Mouse (Mus musculus) liver, postnatal 0 days (tissue): ENCODE data around the gene Zfp316. TPM values are rescaled to one million over a fixed set of nuclear protein-coding genes. Genes with fewer than 3 reads are reported as not detected.

ENCODE experiments used
- ATAC-seq: fragments of 200-750 bp; cut with Nextera tagmentation; 2 replicates; pipeline ENCODE4 v1.8.0; 2017; ENCODE audit warnings: mild to moderate bottlenecking, moderate library complexity
- DNase-seq: peaks from one replicate; pipeline ENCODE4 v3.0.0-alpha.2; 2016
- H3K27ac ChIP-seq: fragments of 300-500 bp; sonication (generic); 2 replicates; pipeline ENCODE4 v1.5.1; 2014; ENCODE audit warnings: antibody characterized with exemption, moderate library complexity, mild to moderate bottlenecking, low read depth
- H3K27me3 ChIP-seq: fragments of 300-500 bp; sonication (generic); 2 replicates; pipeline ENCODE4 v1.6.1; 2014; ENCODE audit warnings: low read length, control low read depth, mixed read lengths; ENCODE audit not compliant: insufficient read depth
- H3K36me3 ChIP-seq: fragments of 300-500 bp; sonication (generic); replicated peaks from 2 replicates; pipeline ENCODE4 v1.6.1; 2014; ENCODE audit warnings: mild to moderate bottlenecking, control low read depth, low read length, moderate library complexity, mixed read lengths; ENCODE audit not compliant: insufficient read depth
- H3K4me1 ChIP-seq: fragments of 300-500 bp; sonication (generic); 2 replicates; pipeline ENCODE4 v1.6.1; 2014; ENCODE audit warnings: antibody characterized with exemption, mild to moderate bottlenecking, control low read depth; ENCODE audit not compliant: insufficient read depth
- H3K4me2 ChIP-seq: fragments of 300-500 bp; sonication (generic); 2 replicates; pipeline ENCODE4 v1.6.1; 2014; ENCODE audit warnings: low read depth, mild to moderate bottlenecking, low read length, moderate library complexity, mixed read lengths
- H3K4me3 ChIP-seq: fragments of 300-500 bp; sonication (generic); 2 replicates; pipeline ENCODE4 v1.5.1; 2014; ENCODE audit warnings: low read depth, low read length
- H3K9ac ChIP-seq: fragments of 300-500 bp; sonication (generic); replicated peaks from 2 replicates; pipeline ENCODE4 v1.6.1; 2014; ENCODE audit warnings: mild to moderate bottlenecking, moderate library complexity
- H3K9me3 ChIP-seq: fragments of 300-500 bp; sonication (generic); 2 replicates; pipeline ENCODE4 v1.6.1; 2016; ENCODE audit warnings: mild to moderate bottlenecking, control low read depth, low read length, mixed read lengths
- CTCF ChIP-seq: sonication (generic); IDR thresholded peaks from 2 replicates; pipeline ENCODE4 v1.5.1; 2016; ENCODE audit warnings: antibody characterized with exemption, low read depth
- EP300 ChIP-seq: IDR thresholded peaks from 2 replicates; pipeline ENCODE4 v1.6.1; 2016; ENCODE audit warnings: antibody characterized with exemption, low read depth, mild to moderate bottlenecking
- WGBS: fragments of 180-500 bp; shearing (Covaris S2); extraction: QIAGEN DNeasy Blood & Tissue Kit; methylation state at CpG from one replicate; pipeline ENCODE4 v1.1.7; 2014; ENCODE audit not compliant: insufficient replicate concordance; 5-methylcytosine and 5-hydroxymethylcytosine counted together
- polyA plus RNA-seq: library from polyadenylated mRNA; unstranded; fragments of >200 nt; fragmentation: Nextera tagmentation; extraction: Ambion mirVana; gene quantifications from 2 replicates; pipeline ENCODE4 v1.2.1, GENCODE M21; 2015

Zfp316 gene
- polyA plus RNA-seq, 1 experiment from 2014 or later, result 0.39 TPM

DNA sequence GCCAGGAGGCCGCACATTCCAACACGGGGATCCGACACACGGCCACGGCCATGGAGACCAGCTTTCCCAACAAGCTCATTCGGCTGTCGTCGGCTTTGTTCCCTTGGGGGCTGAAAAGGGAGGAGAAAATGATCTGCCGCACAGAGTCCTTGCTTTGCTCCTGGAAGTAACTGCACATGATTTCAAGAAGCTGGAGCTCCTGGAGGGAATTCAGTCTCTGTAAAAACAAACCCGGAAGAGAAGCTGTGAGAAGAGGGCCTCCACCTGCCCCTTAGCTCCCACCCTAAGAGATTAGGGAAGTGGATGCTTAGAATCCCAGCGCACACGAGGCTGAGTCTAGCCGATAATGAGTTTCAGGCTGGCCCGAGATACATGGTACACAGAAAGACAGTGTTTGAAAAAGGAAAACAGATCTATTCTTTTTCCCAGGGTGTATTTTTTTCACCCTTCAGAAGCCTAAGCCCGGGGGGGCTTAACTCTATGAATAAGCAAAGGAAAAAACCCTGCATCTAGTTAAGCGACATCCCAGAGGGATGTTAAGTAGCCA, 44.4 kb upstream of the Zfp316 start:
- peak overlapping the region; percentile 71 for H3K9ac ChIP-seq
- H3K4me2 ChIP-seq, result peak overlapping the region; percentile 85
- peaks cover 36% of the 10 kb centered on the region for H3K36me3 ChIP-seq
- H3K9me3 ChIP-seq, result no peaks in the 10 kb centered on the region
- H3K27me3 ChIP-seq, result no peaks in the 10 kb centered on the region
- peak overlapping the region; percentile 70 for H3K4me3 ChIP-seq
- H3K4me1 ChIP-seq, result peaks cover 14% of the 10 kb centered on the region
- WGBS, result 10% methylated on average over 16 of the region's 16 CpGs
- DNase-seq (no peak), ATAC-seq (no peak)
- H3K27ac ChIP-seq, result peak overlapping the region; percentile 86
- TF ChIP-seq CTCF (no peak), EP300 (no peak)

GRCm38 (mm10) chr5:143311886-143312285, 42.1 kb upstream of the Zfp316 start:
- Histone ChIP-seq H3K9me3 (no peaks in the 10 kb centered on the region), H3K4me2 (no peak overlapping the region), H3K36me3 (peaks cover 44% of the 10 kb centered on the region), H3K9ac (no peak overlapping the region), H3K4me1 (peaks cover 14% of the 10 kb centered on the region), H3K27ac (no peak overlapping the region), H3K27me3 (no peaks in the 10 kb centered on the region), H3K4me3 (no peak overlapping the region)
- ATAC-seq, result no peak
- WGBS, result 51% methylated on average over 8 of the region's 8 CpGs
- TF ChIP-seq EP300 (no peak), CTCF (peak; percentile 92)
- DNase-seq, result peak; percentile 90

- TF ChIP-seq CTCF (no peak), EP300 (no peak)
- no peak overlapping the region for H3K27ac ChIP-seq
- peaks cover 10% of the 10 kb centered on the region for H3K4me1 ChIP-seq
- ATAC-seq (no peak), DNase-seq (no peak)
- no peak overlapping the region for H3K9ac ChIP-seq
- 86% methylated on average over 7 of the region's 7 CpGs for WGBS
- H3K9me3 ChIP-seq, result no peaks in the 10 kb centered on the region
- H3K27me3 ChIP-seq, result no peaks in the 10 kb centered on the region
- no peak overlapping the region for H3K4me3 ChIP-seq
- H3K36me3 ChIP-seq, result peaks cover 62% of the 10 kb centered on the region
- no peak overlapping the region for H3K4me2 ChIP-seq
Observed at GRCm38 (mm10) chr5:143309916-143310315, 40.1 kb upstream of the Zfp316 start.

DNA sequence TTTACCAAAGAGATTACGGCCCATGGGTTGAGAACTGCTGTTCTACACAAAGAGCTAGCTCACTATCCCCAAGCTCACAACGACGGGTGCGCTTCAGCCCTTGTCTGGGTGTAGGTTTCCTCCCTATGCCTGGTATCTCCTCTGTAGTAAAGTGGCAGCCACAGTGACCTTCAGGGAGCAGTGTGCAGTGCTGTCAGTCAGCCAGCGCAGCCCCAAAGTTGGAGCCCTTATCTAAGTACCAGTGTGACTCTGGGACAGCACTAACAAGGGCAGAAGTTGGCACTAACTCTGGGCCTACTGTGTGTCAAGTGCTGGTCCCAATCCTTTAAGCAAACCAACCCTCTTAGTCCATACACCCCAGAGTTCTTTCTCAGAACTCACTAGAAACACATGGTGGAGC, 39.0 kb upstream of the Zfp316 start:
- no peak overlapping the region for H3K27ac ChIP-seq
- 88% methylated on average over 5 of the region's 5 CpGs for WGBS
- ATAC-seq (no peak), DNase-seq (no peak)
- TF ChIP-seq CTCF, result no peak
- TF ChIP-seq EP300, result no peak
- H3K27me3 ChIP-seq, result no peaks in the 10 kb centered on the region
- H3K9me3 ChIP-seq, result no peaks in the 10 kb centered on the region
- no peak overlapping the region for H3K4me3 ChIP-seq
- peaks cover 68% of the 10 kb centered on the region for H3K36me3 ChIP-seq
- H3K9ac ChIP-seq, result no peak overlapping the region
- H3K4me2 ChIP-seq, result no peak overlapping the region
- H3K4me1 ChIP-seq, result peaks cover 6% of the 10 kb centered on the region

GRCm38 (mm10) chr5:143304251-143304650, 34.4 kb upstream of the Zfp316 start:
- no peaks in the 10 kb centered on the region for H3K27me3 ChIP-seq
- H3K4me1 ChIP-seq, result no peaks in the 10 kb centered on the region
- H3K9ac ChIP-seq, result no peak overlapping the region
- H3K27ac ChIP-seq, result no peak overlapping the region
- H3K4me3 ChIP-seq, result no peak overlapping the region
- no peak for DNase-seq
- H3K9me3 ChIP-seq, result no peaks in the 10 kb centered on the region
- H3K4me2 ChIP-seq, result no peak overlapping the region
- no peak for TF ChIP-seq CTCF
- no peak for TF ChIP-seq EP300
- WGBS, result 84% methylated on average over 7 of the region's 7 CpGs
- H3K36me3 ChIP-seq, result peaks cover 76% of the 10 kb centered on the region
- no peak for ATAC-seq

- DNase-seq (no peak), ATAC-seq (peak; percentile 35; the same call in 1 of the 2 replicates)
- Histone ChIP-seq H3K27ac (no peak overlapping the region), H3K9ac (no peak overlapping the region), H3K36me3 (peaks cover 50% of the 10 kb centered on the region), H3K4me3 (no peak overlapping the region), H3K9me3 (no peaks in the 10 kb centered on the region), H3K4me1 (no peaks in the 10 kb centered on the region), H3K27me3 (no peaks in the 10 kb centered on the region), H3K4me2 (no peak overlapping the region)
- peak; percentile 54 for TF ChIP-seq CTCF
- TF ChIP-seq EP300, result no peak
- WGBS, result 85% methylated on average over 8 of the region's 8 CpGs
Observed at GRCm38 (mm10) chr5:143301296-143301695, 31.5 kb upstream of the Zfp316 start.
